Mouse (Mus musculus): ENCODE results near the gene Ccser2.

GRCm38 (mm10) chr14:36969861-36970420, 1.4 kb upstream of the Ccser2 start:
- TF ChIP-seq POLR2AphosphoS2 (IDR thresholded peaks at IDR 0.05; ENCODE audit: low read length): no peak
- no peak for TF ChIP-seq MYC (IDR thresholded peaks at IDR 0.05; ENCODE audit: low read depth, low read length)
- no peak for TF ChIP-seq USF1 (IDR thresholded peaks at IDR 0.05; ENCODE audit: low read depth, low read length)
